Mouse (Mus musculus): ENCODE measurements around the gene Fam49a. TPM values are rescaled to one million over a fixed set of nuclear protein-coding genes. Genes with fewer than 3 reads are reported as not detected.
"Not testable (repeated sequence)": the region's sequence is repeated elsewhere in the genome, so short reads cannot be mapped to it uniquely, and the experiment has no call there.

Gene Fam49a
- polyA plus RNA-seq, 1 experiment from 2014 or later: 57.8 TPM

DNA sequence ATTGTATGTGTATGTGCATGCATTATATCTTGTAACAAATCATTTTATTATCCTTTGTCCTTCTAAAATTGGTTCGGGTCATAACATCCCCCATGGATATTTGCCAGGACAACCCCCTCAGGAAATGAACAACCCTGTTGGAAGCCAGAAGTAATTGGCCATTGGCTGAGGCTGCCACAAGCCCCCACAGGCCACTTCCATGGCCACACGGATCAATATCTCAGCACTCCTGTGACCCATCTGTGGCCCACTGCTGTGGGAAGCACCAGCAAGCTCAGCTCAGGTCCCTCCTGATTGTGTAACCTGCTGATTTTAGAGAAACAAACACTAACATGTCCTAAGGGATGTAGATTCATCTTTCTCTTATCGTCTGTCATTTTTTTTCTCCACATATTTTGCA, 22.4 kb upstream of the Fam49a start:
- H3K4me1 ChIP-seq (replicated peaks): no peaks in the 10 kb centered on the region; the same call in 1 of the 2 replicates
- ATAC-seq (ENCODE audit: low FRiP score, low read depth): no peak

DNA sequence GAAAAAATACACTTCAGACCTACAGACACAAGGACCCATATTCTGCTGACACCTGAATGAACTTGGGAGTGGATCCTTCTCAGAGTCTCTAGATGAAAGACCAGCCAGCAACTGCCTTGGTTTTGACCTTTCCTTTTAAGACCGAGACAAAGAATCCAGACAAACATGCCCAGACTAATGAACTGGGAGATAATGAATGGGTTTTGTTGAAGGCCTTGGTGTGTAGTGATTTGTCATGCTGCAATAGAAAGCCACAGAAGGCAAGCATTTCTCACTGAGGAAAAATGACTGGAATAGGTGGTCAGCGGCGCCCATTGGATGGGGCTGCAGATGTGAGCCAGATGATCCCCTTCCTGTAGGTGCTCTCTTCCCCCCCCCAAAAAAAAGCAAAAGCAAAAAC, 18.8 kb upstream of the Fam49a start:
- Histone ChIP-seq H3K9me3 (no peaks in the 10 kb centered on the region), H3K27ac (replicated peaks) (no peak overlapping the region), H3K4me1 (replicated peaks) (no peaks in the 10 kb centered on the region; the same call in 1 of the 2 replicates), H3K36me3 (no peaks in the 10 kb centered on the region), H3K27me3 (no peaks in the 10 kb centered on the region), H3K4me2 (no peak overlapping the region), H3K9ac (no peak overlapping the region), H3K4me3 (no peak overlapping the region)
- ATAC-seq (ENCODE audit: low FRiP score, low read depth): no peak
- WGBS: 46% methylated on average over 3 of the region's 3 CpGs

More for the DNA sequence above, 22.4 kb upstream of the Fam49a start:
- no peak overlapping the region for H3K4me2 ChIP-seq
- WGBS: 51% methylated on average over 3 of the region's 3 CpGs
- no peak overlapping the region for H3K9ac ChIP-seq
- no peak overlapping the region for H3K4me3 ChIP-seq
- no peak overlapping the region for H3K27ac ChIP-seq (replicated peaks)
- no peaks in the 10 kb centered on the region for H3K27me3 ChIP-seq
- H3K9me3 ChIP-seq: no peaks in the 10 kb centered on the region
- H3K36me3 ChIP-seq: no peaks in the 10 kb centered on the region

DNA sequence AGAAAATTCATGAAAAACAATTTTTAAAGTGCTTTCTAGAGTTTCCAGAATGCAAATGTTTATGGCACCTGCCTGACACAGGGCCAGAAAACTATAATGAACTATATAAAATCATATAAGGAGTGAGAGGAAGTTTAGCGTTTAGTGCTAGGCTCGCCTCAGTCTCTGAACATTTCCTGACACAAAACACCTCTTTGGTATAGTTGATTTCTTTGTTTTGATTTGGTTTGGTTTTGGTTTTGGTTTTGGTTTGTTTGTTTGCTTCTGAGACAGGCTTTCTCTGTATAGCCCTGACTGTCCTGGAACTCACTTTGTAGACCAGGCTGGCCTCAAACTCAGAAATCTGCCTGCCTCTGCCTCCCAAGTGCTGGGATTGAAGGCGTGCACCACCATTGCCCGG, 14.9 kb upstream of the Fam49a start:
- not testable (repeated sequence) for ATAC-seq (ENCODE audit: low FRiP score, low read depth); H3K36me3 ChIP-seq; H3K9ac ChIP-seq; H3K27ac ChIP-seq (replicated peaks); H3K9me3 ChIP-seq; H3K4me2 ChIP-seq; H3K4me3 ChIP-seq; H3K27me3 ChIP-seq; H3K4me1 ChIP-seq (replicated peaks)
- WGBS: 95% methylated on average over 4 of the region's 4 CpGs

DNA sequence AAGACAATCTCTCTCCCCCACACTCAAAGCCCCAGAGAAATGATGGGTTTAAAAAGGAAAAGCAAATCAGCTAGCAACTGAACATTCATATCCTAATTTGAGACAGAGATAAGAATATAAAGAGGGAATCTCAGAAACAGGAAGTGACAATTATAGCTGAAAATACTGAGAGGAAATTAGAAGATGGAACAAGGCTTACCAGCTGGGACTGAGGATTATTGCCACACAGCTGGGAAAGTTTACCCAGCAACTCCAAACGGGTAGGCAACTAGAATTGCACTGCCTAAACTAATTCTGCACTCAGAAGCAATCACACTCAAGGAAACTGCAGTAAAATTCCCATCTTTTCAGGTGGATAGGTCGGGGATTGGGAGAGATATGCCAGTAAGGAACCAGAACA, 12.4 kb upstream of the Fam49a start:
- no peak overlapping the region for H3K9ac ChIP-seq
- no peaks in the 10 kb centered on the region for H3K27me3 ChIP-seq
- H3K4me1 ChIP-seq (replicated peaks): no peaks in the 10 kb centered on the region
- H3K9me3 ChIP-seq: no peaks in the 10 kb centered on the region
- H3K36me3 ChIP-seq: no peaks in the 10 kb centered on the region
- no peak overlapping the region for H3K4me2 ChIP-seq
- WGBS: 70% methylated on average over 2 of the region's 2 CpGs
- H3K27ac ChIP-seq (replicated peaks): no peak overlapping the region
- H3K4me3 ChIP-seq: no peak overlapping the region
- ATAC-seq (ENCODE audit: low FRiP score, low read depth): no peak

DNA sequence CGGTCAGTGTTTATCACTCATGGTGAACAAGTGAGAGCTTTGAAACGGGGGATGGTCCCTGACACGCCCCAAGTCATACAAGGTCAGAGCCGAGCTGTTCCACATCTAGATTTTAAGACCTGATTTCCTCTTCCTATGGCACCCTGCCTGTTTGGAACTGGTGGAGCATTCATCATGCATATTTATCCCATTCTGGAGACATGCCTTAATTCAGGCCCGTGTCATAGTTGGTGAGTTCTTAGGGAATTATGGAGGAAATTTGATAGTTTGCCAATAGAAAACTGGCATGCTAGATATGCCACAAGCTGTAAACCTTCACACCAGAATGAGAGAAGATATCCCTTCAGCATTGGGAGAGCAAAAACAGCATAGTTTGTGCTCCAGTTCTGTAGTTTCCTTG, 8.4 kb upstream of the Fam49a start:
- ATAC-seq (ENCODE audit: low FRiP score, low read depth): no peak
- Histone ChIP-seq H3K4me2 (no peak overlapping the region), H3K4me3 (no peak overlapping the region), H3K9me3 (no peaks in the 10 kb centered on the region), H3K27ac (replicated peaks) (no peak overlapping the region), H3K36me3 (no peaks in the 10 kb centered on the region), H3K4me1 (replicated peaks) (no peaks in the 10 kb centered on the region), H3K9ac (no peak overlapping the region), H3K27me3 (no peaks in the 10 kb centered on the region)
- 47% methylated on average over 5 of the region's 5 CpGs for WGBS

DNA sequence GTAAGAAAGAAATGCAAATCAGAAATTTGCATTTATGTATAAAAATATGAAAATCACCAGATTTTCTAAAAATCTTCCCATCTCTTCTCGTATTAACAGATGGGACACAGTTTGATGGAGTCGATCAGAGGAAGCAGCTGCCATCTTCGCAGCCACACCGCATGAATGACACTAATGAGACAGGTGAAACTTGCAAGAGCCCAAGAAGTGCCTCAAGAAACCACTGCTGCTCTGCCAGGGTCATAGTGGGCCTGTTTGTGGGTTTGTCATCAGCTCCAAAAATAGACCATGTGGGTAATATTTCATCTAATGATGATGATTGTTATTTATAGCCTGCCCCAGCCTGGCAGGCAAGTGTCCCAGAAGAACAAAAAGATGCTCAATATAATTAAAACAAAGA, 7.8 kb upstream of the Fam49a start:
- Histone ChIP-seq H3K27ac (replicated peaks) (no peak overlapping the region), H3K9me3 (no peaks in the 10 kb centered on the region), H3K27me3 (no peaks in the 10 kb centered on the region), H3K4me1 (replicated peaks) (no peaks in the 10 kb centered on the region), H3K4me3 (no peak overlapping the region), H3K36me3 (no peaks in the 10 kb centered on the region), H3K9ac (no peak overlapping the region), H3K4me2 (no peak overlapping the region)
- no peak for ATAC-seq (ENCODE audit: low FRiP score, low read depth)
- 73% methylated on average over 4 of the region's 4 CpGs for WGBS

DNA sequence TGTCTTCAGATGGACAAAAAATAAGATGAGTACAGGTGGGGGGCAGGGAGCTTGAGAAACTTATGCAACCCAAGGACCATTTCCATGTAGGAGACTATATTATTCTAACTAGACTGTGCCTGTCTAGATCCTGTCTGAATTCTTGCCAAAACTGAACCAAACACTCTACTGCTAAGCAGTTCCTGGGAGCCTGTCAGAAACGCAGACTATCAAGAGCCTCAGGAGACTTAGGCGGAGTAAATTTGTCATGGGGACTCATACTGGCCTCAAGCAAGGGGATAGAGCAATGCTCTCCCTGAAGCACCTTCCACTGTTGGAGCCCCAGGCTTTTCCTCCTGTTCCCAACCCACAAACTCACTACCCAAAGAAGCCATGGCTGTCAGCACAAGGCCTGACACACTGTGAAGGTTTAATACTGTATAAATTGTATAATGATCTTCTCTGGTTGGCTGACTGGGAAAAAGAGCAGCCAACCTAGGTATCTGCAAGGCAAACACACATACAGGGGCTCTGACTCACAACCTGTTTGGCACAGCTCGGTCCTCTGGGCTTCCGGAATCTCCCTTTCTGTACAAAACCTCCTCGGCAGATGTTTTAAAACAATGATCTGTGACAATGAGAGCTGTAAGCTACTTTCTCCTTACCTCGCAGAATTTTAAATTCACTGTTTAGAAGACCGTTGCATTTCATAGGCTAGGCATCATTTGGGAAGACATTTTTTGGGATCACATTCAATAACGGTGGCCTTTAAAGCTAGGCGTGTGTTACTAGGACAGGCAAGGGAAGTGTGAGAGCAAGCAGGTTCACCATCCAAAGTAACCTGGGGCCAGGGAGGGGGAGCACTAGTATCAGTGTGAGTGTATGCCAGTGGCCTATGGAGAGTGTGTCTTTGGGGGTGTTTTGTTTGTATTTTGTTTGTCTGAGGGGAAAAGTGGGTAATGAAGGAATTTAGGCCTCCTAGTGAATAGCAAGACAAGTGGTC, 669 bp upstream of the Fam49a start:
- Histone ChIP-seq H3K27ac (replicated peaks) (peak overlapping the region; percentile 42), H3K36me3 (no peaks in the 10 kb centered on the region), H3K4me1 (replicated peaks) (peaks cover 47% of the 10 kb centered on the region), H3K4me2 (peak overlapping the region; percentile 69), H3K4me3 (peak overlapping the region; percentile 91), H3K9ac (no peak overlapping the region), H3K27me3 (no peaks in the 10 kb centered on the region), H3K9me3 (no peaks in the 10 kb centered on the region)
- WGBS: 66% methylated on average over 9 of the region's 9 CpGs
- peak; percentile 28 for ATAC-seq (ENCODE audit: low FRiP score, low read depth)

DNA sequence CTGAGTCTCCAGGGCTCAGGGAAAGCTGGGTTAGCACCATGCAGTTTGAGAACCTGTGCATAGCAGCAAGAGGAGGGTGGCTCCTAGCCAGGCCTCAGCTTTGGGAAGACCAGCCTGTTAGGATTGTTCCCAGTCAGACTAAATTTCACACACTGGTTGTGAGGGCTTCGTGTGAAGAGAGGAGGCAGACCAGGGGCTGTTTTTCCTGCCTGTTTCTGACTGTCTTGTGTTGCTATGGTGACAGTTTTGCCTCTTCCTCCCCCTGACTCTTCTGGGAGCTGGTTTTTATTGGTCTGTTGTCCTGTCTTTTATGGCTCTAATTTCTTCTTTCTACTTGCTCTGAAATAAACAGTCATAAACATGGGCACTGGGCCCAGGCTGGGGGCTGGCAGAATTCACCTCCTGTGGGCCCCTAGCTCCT, 1.4 kb downstream of the Fam49a start:
- peak overlapping the region; percentile 91 for H3K4me3 ChIP-seq
- WGBS: 6% methylated on average over 1 of the region's 1 CpGs

DNA sequence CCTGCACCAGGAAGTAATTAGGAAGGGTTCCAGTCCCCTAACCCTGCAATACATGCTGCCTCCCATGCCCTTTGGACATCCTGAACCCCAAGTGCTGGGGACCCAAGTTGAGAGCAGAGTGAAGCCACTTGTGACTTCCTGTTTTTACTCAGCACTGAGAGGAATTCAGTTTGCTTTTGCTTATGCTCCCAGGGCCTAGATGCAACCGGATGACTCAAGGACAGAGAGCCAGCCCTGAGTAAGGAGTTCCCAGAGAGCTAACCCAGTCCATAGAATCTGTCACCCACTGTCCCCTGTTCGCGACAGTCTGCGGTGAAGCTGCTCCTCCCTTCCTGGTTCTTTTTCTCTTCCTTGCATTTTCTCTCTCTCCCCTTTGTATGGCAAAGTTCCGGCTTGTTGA, 2.2 kb downstream of the Fam49a start:
- Histone ChIP-seq H3K27me3 (no peaks in the 10 kb centered on the region), H3K9ac (no peak overlapping the region), H3K4me2 (peak overlapping the region; percentile 69), H3K27ac (replicated peaks) (0 out of 2 replicates have a peak overlapping the region, but pooled peaks have one; percentile 85), H3K9me3 (no peaks in the 10 kb centered on the region), H3K36me3 (no peaks in the 10 kb centered on the region), H3K4me3 (peak overlapping the region; percentile 91), H3K4me1 (replicated peaks) (peaks cover 55% of the 10 kb centered on the region)
- WGBS: 68% methylated on average over 5 of the region's 5 CpGs
- no peak for ATAC-seq (ENCODE audit: low FRiP score, low read depth)

More for the DNA sequence above, 1.4 kb downstream of the Fam49a start:
- H3K27me3 ChIP-seq: no peaks in the 10 kb centered on the region
- H3K36me3 ChIP-seq: no peaks in the 10 kb centered on the region
- H3K9me3 ChIP-seq: no peaks in the 10 kb centered on the region
- peak; percentile 64 for ATAC-seq (ENCODE audit: low FRiP score, low read depth)
- peak overlapping the region; percentile 94 for H3K9ac ChIP-seq
- H3K27ac ChIP-seq (replicated peaks): peak overlapping the region; percentile 85
- peaks cover 55% of the 10 kb centered on the region for H3K4me1 ChIP-seq (replicated peaks)
- peak overlapping the region; percentile 69 for H3K4me2 ChIP-seq

DNA sequence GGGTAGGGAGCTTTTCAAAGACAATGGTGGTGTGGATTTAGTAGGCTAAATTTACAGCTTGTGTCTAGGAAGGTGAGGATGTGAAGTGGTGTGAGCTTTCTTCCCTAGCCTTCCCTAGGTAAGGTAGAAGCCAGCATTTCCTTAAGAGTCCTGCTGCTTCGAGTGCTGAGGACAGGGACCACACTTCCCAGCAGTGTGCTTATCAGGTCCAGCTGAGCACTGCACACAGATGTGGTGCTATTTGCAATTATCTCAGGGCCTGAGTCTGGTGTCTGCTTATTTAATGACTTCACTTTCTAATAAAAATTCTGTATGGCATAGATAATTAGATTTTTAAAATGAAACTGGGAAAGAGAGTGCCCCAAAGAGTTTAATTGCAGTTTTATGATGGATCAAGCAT, 4.6 kb downstream of the Fam49a start:
- H3K4me2 ChIP-seq: no peak overlapping the region
- ATAC-seq (ENCODE audit: low FRiP score, low read depth): no peak
- 55% methylated on average over 1 of the region's 1 CpGs for WGBS
- H3K27ac ChIP-seq (replicated peaks): no peak overlapping the region
- no peak overlapping the region for H3K9ac ChIP-seq
- no peak overlapping the region for H3K4me3 ChIP-seq
- no peaks in the 10 kb centered on the region for H3K27me3 ChIP-seq
- peaks cover 49% of the 10 kb centered on the region for H3K4me1 ChIP-seq (replicated peaks)
- H3K36me3 ChIP-seq: no peaks in the 10 kb centered on the region
- H3K9me3 ChIP-seq: no peaks in the 10 kb centered on the region

DNA sequence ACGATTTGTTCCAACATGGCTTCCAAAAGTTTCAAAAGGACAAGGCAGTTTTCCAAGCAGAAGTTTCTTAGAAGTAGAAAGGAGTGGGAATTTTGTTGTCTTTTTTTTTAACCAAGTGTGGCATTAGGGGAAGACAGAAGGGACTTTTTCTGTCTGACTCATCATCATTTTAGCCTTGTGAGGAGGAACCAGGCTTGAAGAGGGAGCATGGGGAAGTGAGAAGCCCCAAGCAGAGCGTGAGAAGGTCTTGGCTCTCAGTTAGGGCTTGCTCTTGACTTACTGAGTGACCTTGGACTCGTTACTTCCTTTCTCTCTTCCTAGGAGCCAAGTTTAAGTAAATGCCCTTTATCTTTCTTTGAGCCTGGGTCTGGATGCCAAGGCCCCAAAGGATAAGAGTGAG, 8.6 kb downstream of the Fam49a start:
- Histone ChIP-seq H3K36me3 (no peaks in the 10 kb centered on the region), H3K4me2 (no peak overlapping the region), H3K4me3 (no peak overlapping the region), H3K4me1 (replicated peaks) (peaks cover 26% of the 10 kb centered on the region), H3K27me3 (no peaks in the 10 kb centered on the region), H3K27ac (replicated peaks) (no peak overlapping the region), H3K9ac (no peak overlapping the region), H3K9me3 (no peaks in the 10 kb centered on the region)
- 88% methylated on average over 3 of the region's 3 CpGs for WGBS
- no peak for ATAC-seq (ENCODE audit: low FRiP score, low read depth)

DNA sequence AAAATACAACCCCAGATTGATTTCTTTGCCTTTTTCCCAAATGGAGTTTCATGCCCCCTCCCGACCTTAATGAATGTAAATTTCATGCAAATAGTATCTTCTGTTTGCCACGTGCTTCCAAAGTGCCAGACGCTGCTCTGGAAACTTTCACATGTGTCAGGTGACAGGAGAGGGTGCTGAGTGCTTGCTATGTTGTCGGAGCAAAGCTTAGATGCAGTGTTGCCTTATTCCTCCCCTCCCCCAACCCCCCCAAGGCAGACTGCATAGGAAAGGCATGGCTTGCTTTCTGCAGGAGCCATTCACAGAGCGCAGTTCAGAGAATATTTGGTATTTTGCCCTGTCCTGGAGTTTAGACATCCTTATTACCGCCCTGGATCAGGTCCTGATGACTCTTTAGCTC, 12.2 kb downstream of the Fam49a start:
- Histone ChIP-seq H3K4me1 (replicated peaks) (peaks cover 10% of the 10 kb centered on the region; the same call in 1 of the 2 replicates), H3K9me3 (no peaks in the 10 kb centered on the region), H3K4me3 (no peak overlapping the region), H3K27ac (replicated peaks) (no peak overlapping the region), H3K36me3 (no peaks in the 10 kb centered on the region), H3K27me3 (no peaks in the 10 kb centered on the region), H3K4me2 (no peak overlapping the region), H3K9ac (no peak overlapping the region)
- ATAC-seq (ENCODE audit: low FRiP score, low read depth): no peak
- 19% methylated on average over 6 of the region's 6 CpGs for WGBS
